Mouse (Mus musculus) right cerebral cortex, adult 18-20 months (tissue): ENCODE data around the gene Cd1d1.

Experiments
- DNase-seq: peaks from one replicate; pipeline ENCODE4 v3.0.0; 2022; ENCODE audit warnings: mixed read lengths

Gene Cd1d1

GRCm38 (mm10) chr3:86960656-86961394 is 38.4 kb downstream of the Cd1d1 start:
- no peak for DNase-seq

- no peak for DNase-seq
Observed at GRCm38 (mm10) chr3:86959088-86959487, 40.2 kb downstream of the Cd1d1 start.

- no peak for DNase-seq
Observed at GRCm38 (mm10) chr3:86955376-86955775, 43.9 kb downstream of the Cd1d1 start.

- no peak for DNase-seq
Observed at GRCm38 (mm10) chr3:86954521-86954920, 44.7 kb downstream of the Cd1d1 start.

GRCm38 (mm10) chr3:86953819-86954218 is 45.4 kb downstream of the Cd1d1 start:
- no peak for DNase-seq

GRCm38 (mm10) chr3:86950652-86951051 is 48.6 kb downstream of the Cd1d1 start:
- no peak for DNase-seq
